Mouse (Mus musculus) hindbrain, embryonic 13.5 days (tissue): ENCODE results near the gene 2210407C18Rik. TPM values are rescaled to one million over a fixed set of nuclear protein-coding genes. Genes with fewer than 3 reads are reported as not detected.

Experiments used
- ATAC-seq: fragments of 200-750 bp; cut with Nextera tagmentation; 2 replicates; pipeline ENCODE4 v1.8.0; 2017; ENCODE audit warnings: moderate TSS enrichment; ENCODE audit not compliant: low FRiP score
- H3K27ac ChIP-seq: fragments of 300-500 bp; sonication (generic); 2 replicates; pipeline ENCODE4 v1.5.1; 2015; ENCODE audit warnings: inconsistent platforms, mild to moderate bottlenecking, moderate library complexity
- H3K27me3 ChIP-seq: fragments of 300-500 bp; sonication (generic); 2 replicates; pipeline ENCODE4 v1.6.1; 2015; ENCODE audit warnings: mild to moderate bottlenecking, inconsistent platforms
- H3K36me3 ChIP-seq: fragments of 300-500 bp; sonication (generic); 2 replicates; pipeline ENCODE4 v1.6.1; 2015; ENCODE audit warnings: mild to moderate bottlenecking, inconsistent platforms
- H3K4me1 ChIP-seq: fragments of 300-500 bp; sonication (generic); replicated peaks from 2 replicates; pipeline ENCODE4 v1.6.1; 2015; ENCODE audit warnings: inconsistent platforms
- H3K4me2 ChIP-seq: fragments of 300-500 bp; sonication (generic); 2 replicates; pipeline ENCODE4 v1.6.1; 2015; ENCODE audit warnings: inconsistent platforms, mild to moderate bottlenecking, moderate library complexity
- H3K4me3 ChIP-seq: fragments of 300-500 bp; sonication (generic); 2 replicates; pipeline ENCODE4 v1.5.1; 2015; ENCODE audit warnings: mild to moderate bottlenecking, inconsistent platforms
- H3K9ac ChIP-seq: fragments of 300-500 bp; sonication (generic); 2 replicates; pipeline ENCODE4 v1.6.1; 2015; ENCODE audit warnings: mild to moderate bottlenecking, inconsistent platforms
- H3K9me3 ChIP-seq: fragments of 300-500 bp; sonication (generic); 2 replicates; pipeline ENCODE4 v1.6.1; 2016; ENCODE audit warnings: inconsistent platforms
- whole genome bisulfite sequencing: fragments of 180-500 bp; shearing (Covaris S2); methylation state at CpG from one replicate; pipeline ENCODE4 v1.1.7; 2015; 5-methylcytosine and 5-hydroxymethylcytosine counted together
- polyA plus RNA-seq: library from polyadenylated mRNA; unstranded; fragments of >200 nt; fragmentation: Nextera tagmentation; extraction: Ambion mirVana; gene quantifications from 2 replicates; pipeline ENCODE4 v1.2.1, GENCODE M21; 2015

Gene 2210407C18Rik
- polyA plus RNA-seq, 1 experiment from 2014 or later = not detected

DNA sequence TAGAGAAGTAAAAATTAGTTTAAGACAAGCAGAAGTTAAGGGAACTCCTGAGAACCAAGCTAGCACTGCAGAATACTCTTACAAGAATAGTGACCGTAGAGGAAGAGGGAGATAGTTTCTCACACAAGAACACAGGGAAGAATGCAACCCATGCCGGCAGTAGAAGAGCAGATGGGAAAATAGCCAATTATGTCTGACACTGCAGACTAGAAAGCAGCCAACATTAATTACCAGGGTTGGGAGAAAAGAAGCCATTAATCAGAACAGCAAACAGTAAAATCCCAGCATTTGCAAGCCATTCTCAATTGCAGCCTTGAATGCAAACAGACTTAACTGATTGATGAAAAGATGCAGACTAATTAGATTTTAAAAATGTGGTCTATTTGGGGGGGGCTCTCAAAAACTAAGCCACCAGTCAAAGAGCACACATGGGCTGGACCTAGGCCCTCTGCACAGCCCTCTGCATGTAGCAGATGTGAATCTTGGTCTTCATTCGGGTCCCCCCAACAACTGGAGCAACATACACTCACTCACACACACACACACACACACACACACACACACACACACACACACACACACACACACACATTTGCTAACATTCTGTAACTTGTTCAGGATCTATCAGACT lies 27.1 kb downstream of the 2210407C18Rik start:
- Histone ChIP-seq H3K36me3 (no peaks in the 10 kb centered on the region), H3K9me3 (no peaks in the 10 kb centered on the region), H3K4me1 (no peaks in the 10 kb centered on the region), H3K27me3 (no peaks in the 10 kb centered on the region), H3K4me3 (no peak overlapping the region), H3K4me2 (no peak overlapping the region), H3K9ac (no peak overlapping the region), H3K27ac (no peak overlapping the region; the same call in 1 of the 2 replicates)
- no peak for ATAC-seq
- WGBS = 60% methylated on average over 3 of the region's 3 CpGs

DNA sequence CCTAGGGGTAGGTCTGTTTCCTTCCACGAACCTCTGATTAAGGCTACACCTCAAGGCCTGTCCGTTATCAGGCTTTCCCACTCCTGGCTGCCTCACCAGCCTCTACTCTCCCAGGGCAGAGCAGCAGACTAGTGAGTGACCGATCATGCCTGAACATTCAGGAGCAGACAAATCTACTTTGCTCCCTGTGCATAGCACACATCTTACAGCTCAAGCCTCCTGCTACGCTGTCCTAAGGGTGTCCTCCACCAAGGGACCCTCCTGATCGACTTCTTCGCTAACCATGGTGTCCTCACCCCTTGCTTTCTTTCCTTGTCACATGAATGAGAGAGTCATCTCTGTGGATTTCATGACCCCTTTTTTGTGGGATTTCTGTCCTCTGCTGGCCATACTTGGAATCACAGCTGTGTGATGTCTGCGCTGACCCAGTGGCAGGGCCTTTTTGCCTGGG lies 28.0 kb downstream of the 2210407C18Rik start:
- 68% methylated on average over 7 of the region's 7 CpGs for WGBS
- Histone ChIP-seq H3K36me3 (no peaks in the 10 kb centered on the region), H3K9ac (no peak overlapping the region), H3K27ac (no peak overlapping the region), H3K4me1 (no peaks in the 10 kb centered on the region), H3K4me2 (no peak overlapping the region), H3K4me3 (no peak overlapping the region), H3K27me3 (no peaks in the 10 kb centered on the region), H3K9me3 (no peaks in the 10 kb centered on the region)
- no peak for ATAC-seq

DNA sequence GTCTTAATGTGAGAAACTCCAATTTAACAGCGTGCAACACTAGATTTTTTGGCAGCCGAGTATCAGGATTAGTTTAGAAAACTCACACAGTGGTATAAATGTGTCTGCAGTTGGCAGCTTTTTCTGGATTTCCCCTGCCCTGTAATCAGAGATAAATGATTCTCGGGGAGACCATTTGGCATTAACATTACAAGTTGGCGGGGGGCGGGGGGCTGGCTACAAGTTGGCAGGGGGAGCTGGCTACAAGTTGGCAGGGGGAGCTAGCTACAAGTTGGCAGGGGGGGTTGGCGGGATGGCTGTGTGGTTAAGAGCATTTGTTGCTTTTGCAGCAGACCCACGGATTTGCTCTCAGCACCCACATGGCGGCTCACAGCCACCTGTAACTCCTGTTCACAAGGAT lies 37.2 kb downstream of the 2210407C18Rik start:
- Histone ChIP-seq H3K36me3 (no peaks in the 10 kb centered on the region), H3K4me1 (no peaks in the 10 kb centered on the region), H3K27ac (no peak overlapping the region), H3K9ac (no peak overlapping the region), H3K4me3 (no peak overlapping the region), H3K9me3 (no peaks in the 10 kb centered on the region), H3K27me3 (no peaks in the 10 kb centered on the region), H3K4me2 (no peak overlapping the region)
- 81% methylated on average over 8 of the region's 8 CpGs for WGBS
- no peak for ATAC-seq

DNA sequence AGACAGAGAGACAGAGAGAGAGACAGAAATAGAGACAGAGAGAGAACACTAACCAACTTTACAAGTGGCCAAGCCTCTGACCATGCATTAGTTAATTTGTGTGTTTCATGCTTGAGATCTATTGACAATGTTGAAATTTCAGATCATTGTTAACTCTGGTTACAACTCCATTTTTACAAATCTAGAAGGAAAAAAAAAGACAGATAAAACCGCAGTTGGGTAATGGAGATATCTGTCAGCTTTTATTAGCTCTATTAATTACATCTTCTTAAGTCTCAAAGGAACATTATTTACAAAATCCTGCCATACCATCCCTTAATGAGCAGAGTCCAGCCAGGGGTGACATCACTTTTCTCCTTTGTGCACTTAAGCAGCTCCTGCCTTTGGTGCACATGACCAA lies 38.4 kb downstream of the 2210407C18Rik start, which contains the start of gene Olfr325:
Gene Olfr325, plus strand, starts transcription at position 301 of the 400 bp plus-strand sequence.
- H3K4me3 ChIP-seq = no peak within 1 kb of the TSS
- H3K27me3 ChIP-seq = no peaks in the 10 kb centered on the region
- no peaks in the 10 kb centered on the region for H3K36me3 ChIP-seq
- no peaks in the 10 kb centered on the region for H3K4me1 ChIP-seq
- WGBS = 80% methylated on average over 1 of the region's 1 CpGs
- H3K9me3 ChIP-seq = no peaks in the 10 kb centered on the region
- H3K9ac ChIP-seq = no peak within 1 kb of the TSS
- no peak for ATAC-seq
- no peak within 1 kb of the TSS for H3K4me2 ChIP-seq
- no peak within 1 kb of the TSS for H3K27ac ChIP-seq

DNA sequence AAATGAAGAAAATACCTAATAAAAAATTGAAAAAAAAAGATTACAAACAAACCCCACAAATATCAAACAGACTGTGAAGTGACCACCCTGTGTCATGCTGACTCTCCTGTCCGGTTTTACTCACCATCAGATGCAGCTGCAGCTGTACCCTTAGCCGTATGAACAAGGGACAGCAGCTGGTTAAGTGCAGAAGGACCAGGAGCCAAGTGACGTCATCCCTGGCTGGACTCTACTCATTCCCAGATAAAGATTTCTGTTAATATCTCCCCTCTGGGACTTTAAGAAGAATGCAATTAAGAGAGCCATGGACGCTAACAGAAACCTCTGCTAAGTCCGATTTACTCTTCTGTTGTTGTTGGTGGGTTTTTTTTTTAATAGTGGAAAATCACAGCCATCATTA lies 45.5 kb downstream of the 2210407C18Rik start, which contains the start of gene Olfr224:
Gene Olfr224, minus strand, starts transcription at position 149 of the 400 bp plus-strand sequence.
- no peak for ATAC-seq
- Histone ChIP-seq H3K9me3 (no peaks in the 10 kb centered on the region), H3K4me3 (no peak within 1 kb of the TSS), H3K4me2 (no peak within 1 kb of the TSS), H3K4me1 (no peaks in the 10 kb centered on the region), H3K36me3 (no peaks in the 10 kb centered on the region), H3K9ac (no peak within 1 kb of the TSS), H3K27me3 (no peaks in the 10 kb centered on the region), H3K27ac (no peak within 1 kb of the TSS)
- 79% methylated on average over 5 of the region's 5 CpGs for WGBS

Other genes with a start within 250 kb of the 2210407C18Rik start
- gene Lypd8, start 237.0 kb downstream of the 2210407C18Rik start, polyA plus RNA-seq = not detected in 2 replicates
- not detected in 2 replicates for gene 1810065E05Rik, start 195.0 kb downstream of the 2210407C18Rik start, polyA plus RNA-seq
- gene Gm12253, start 183.5 kb downstream of the 2210407C18Rik start, polyA plus RNA-seq = not detected in 2 replicates
- not detected in 2 replicates for gene Lypd9, start 163.2 kb downstream of the 2210407C18Rik start, polyA plus RNA-seq
- gene Olfr30, start 153.8 kb downstream of the 2210407C18Rik start, polyA plus RNA-seq = not detected in 2 replicates
- not detected in 2 replicates for gene Olfr332, start 123.5 kb downstream of the 2210407C18Rik start, polyA plus RNA-seq
- not detected in 2 replicates for gene Olfr331, start 113.5 kb downstream of the 2210407C18Rik start, polyA plus RNA-seq
- not detected in 2 replicates for gene Olfr330, start 81.2 kb downstream of the 2210407C18Rik start, polyA plus RNA-seq
- gene Olfr329-ps, start 69.7 kb downstream of the 2210407C18Rik start, polyA plus RNA-seq = not detected in 2 replicates
- gene Olfr328, start 60.4 kb downstream of the 2210407C18Rik start, polyA plus RNA-seq = 0.09 TPM in 1 of 2 replicates, not detected in the other
- not detected in 2 replicates for gene Olfr224, start 45.5 kb downstream of the 2210407C18Rik start, polyA plus RNA-seq
- gene Olfr325, start 38.3 kb downstream of the 2210407C18Rik start, polyA plus RNA-seq = not detected in 2 replicates
- not detected in 2 replicates for gene Olfr324, start 21.0 kb downstream of the 2210407C18Rik start, polyA plus RNA-seq
- not detected in 2 replicates for gene Olfr323, start 14.4 kb upstream of the 2210407C18Rik start, polyA plus RNA-seq
- 0.14 and 0.19 TPM in 2 replicates for gene Trim58, start 24.4 kb upstream of the 2210407C18Rik start, polyA plus RNA-seq
- not detected in 2 replicates for gene Olfr322, start 42.7 kb upstream of the 2210407C18Rik start, polyA plus RNA-seq
- not detected in 2 replicates for gene Olfr320, start 65.0 kb upstream of the 2210407C18Rik start, polyA plus RNA-seq
- gene Olfr319, start 83.1 kb upstream of the 2210407C18Rik start, polyA plus RNA-seq = not detected in 2 replicates
- gene Olfr318, start 107.9 kb upstream of the 2210407C18Rik start, polyA plus RNA-seq = not detected in 2 replicates
- 0.14 and 0.23 TPM in 2 replicates for gene Olfr317, start 123.1 kb upstream of the 2210407C18Rik start, polyA plus RNA-seq
- gene Olfr316, start 136.7 kb upstream of the 2210407C18Rik start, polyA plus RNA-seq = not detected in 2 replicates
- gene Olfr315, start 157.1 kb upstream of the 2210407C18Rik start, polyA plus RNA-seq = not detected in 2 replicates
- not detected in 2 replicates for gene Olfr314, start 166.9 kb upstream of the 2210407C18Rik start, polyA plus RNA-seq
- 9.2 and 10.8 TPM in 2 replicates for gene Fam183b, start 185.9 kb upstream of the 2210407C18Rik start, polyA plus RNA-seq
- not detected in 2 replicates for gene Olfr313, start 198.9 kb upstream of the 2210407C18Rik start, polyA plus RNA-seq
- not detected in 2 replicates for gene Olfr312, start 213.2 kb upstream of the 2210407C18Rik start, polyA plus RNA-seq
- not detected in 2 replicates for gene Olfr311, start 223.2 kb upstream of the 2210407C18Rik start, polyA plus RNA-seq
- gene Gm12258, start 231.1 kb upstream of the 2210407C18Rik start, polyA plus RNA-seq = 21.3 and 22.8 TPM in 2 replicates